Mouse (Mus musculus): ENCODE data around the gene Cep112.

DNA sequence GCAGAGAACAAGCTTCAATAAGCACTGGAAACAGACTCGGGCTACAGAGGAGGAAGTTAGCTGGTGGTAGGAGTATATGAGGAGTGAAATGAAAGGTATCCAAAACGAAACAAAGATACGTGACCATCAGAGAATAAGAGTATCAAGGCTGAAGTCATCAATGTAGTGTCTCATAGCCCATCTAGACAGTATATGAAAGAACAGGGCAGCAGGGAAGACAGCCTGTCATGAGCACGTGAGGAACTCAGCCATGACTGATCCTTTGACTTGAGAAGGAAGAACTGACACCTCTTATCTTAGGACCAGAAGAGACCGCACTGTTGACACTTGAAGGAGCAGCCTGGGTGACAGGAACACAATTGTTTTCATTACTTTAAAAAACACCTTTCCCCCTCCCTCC lies 373.4 kb downstream of the Cep112 start:
- no peak for TF ChIP-seq POLR2A (IDR thresholded peaks at IDR 0.05; ENCODE audit: insufficient read depth, low read length)
- TF ChIP-seq CTCF (IDR thresholded peaks at IDR 0.05; ENCODE audit: low read depth, low read length), result no peak

Data from ES-Bruce4 (cell line).